Mouse (Mus musculus) intestine, embryonic 15.5 days (tissue): ENCODE results near the gene Gm20388. TPM values are rescaled to one million over a fixed set of nuclear protein-coding genes. Genes with fewer than 3 reads are reported as not detected.

Experiments
- ATAC-seq: fragments of 200-750 bp; cut with Nextera tagmentation; 2 replicates; pipeline ENCODE4 v1.8.0; 2017; ENCODE audit warnings: moderate TSS enrichment, moderate library complexity
- H3K27ac ChIP-seq: fragments of 300-500 bp; sonication (generic); 2 replicates; pipeline ENCODE4 v1.5.1; 2015; ENCODE audit warnings: mild to moderate bottlenecking, inconsistent platforms
- H3K27me3 ChIP-seq: fragments of 300-500 bp; sonication (generic); replicated peaks from 2 replicates; pipeline ENCODE4 v1.6.1; 2015; ENCODE audit warnings: inconsistent platforms
- H3K36me3 ChIP-seq: fragments of 300-500 bp; sonication (generic); 2 replicates; pipeline ENCODE4 v1.6.1; 2015; ENCODE audit warnings: inconsistent platforms
- H3K4me1 ChIP-seq: fragments of 300-500 bp; sonication (generic); replicated peaks from 2 replicates; pipeline ENCODE4 v1.6.1; 2015; ENCODE audit warnings: inconsistent platforms
- H3K4me2 ChIP-seq: fragments of 300-500 bp; sonication (generic); replicated peaks from 2 replicates; pipeline ENCODE4 v1.6.1; 2015; ENCODE audit warnings: mild to moderate bottlenecking, inconsistent platforms
- H3K4me3 ChIP-seq: fragments of 300-500 bp; sonication (generic); replicated peaks from 2 replicates; pipeline ENCODE4 v1.5.1; 2015; ENCODE audit warnings: inconsistent platforms
- H3K9ac ChIP-seq: fragments of 300-500 bp; sonication (generic); 2 replicates; pipeline ENCODE4 v1.6.1; 2015; ENCODE audit warnings: inconsistent platforms
- H3K9me3 ChIP-seq: fragments of 300-500 bp; sonication (generic); 2 replicates; pipeline ENCODE4 v1.6.1; 2016; ENCODE audit warnings: inconsistent platforms
- WGBS: fragments of 180-500 bp; shearing (Covaris S2); methylation state at CpG from one replicate; pipeline ENCODE4 v1.1.7; 2015; 5-methylcytosine and 5-hydroxymethylcytosine counted together
- polyA plus RNA-seq: library from polyadenylated mRNA; unstranded; fragments of >200 nt; fragmentation: Nextera tagmentation; extraction: Ambion mirVana; gene quantifications from 2 replicates; pipeline ENCODE4 v1.2.1, GENCODE M21; 2015

Gm20388 gene
- polyA plus RNA-seq, 1 experiment from 2014 or later = not detected

- 82% methylated on average over 4 of the region's 4 CpGs for WGBS
Measured at GRCm38 (mm10) chr8:124288215-124288864, 4377.7 kb downstream of the Gm20388 start.

GRCm38 (mm10) chr8:124289481-124290050 is 4378.9 kb downstream of the Gm20388 start:
- no peak overlapping the region for H3K4me2 ChIP-seq
- no peaks in the 10 kb centered on the region for H3K36me3 ChIP-seq
- no peak overlapping the region for H3K4me3 ChIP-seq
- H3K4me1 ChIP-seq = peaks cover 34% of the 10 kb centered on the region
- H3K9ac ChIP-seq = no peak overlapping the region
- WGBS = 74% methylated on average over 5 of the region's 5 CpGs
- no peak overlapping the region for H3K27ac ChIP-seq
- H3K9me3 ChIP-seq = no peaks in the 10 kb centered on the region
- no peaks in the 10 kb centered on the region for H3K27me3 ChIP-seq
- no peak for ATAC-seq

More at GRCm38 (mm10) chr8:124288215-124288864, 4377.7 kb downstream of the Gm20388 start:
- no peak overlapping the region for H3K4me3 ChIP-seq
- no peaks in the 10 kb centered on the region for H3K36me3 ChIP-seq
- no peak overlapping the region for H3K27ac ChIP-seq
- H3K9ac ChIP-seq = no peak overlapping the region
- H3K4me1 ChIP-seq = peaks cover 38% of the 10 kb centered on the region
- no peaks in the 10 kb centered on the region for H3K9me3 ChIP-seq
- H3K27me3 ChIP-seq = no peaks in the 10 kb centered on the region
- no peak overlapping the region for H3K4me2 ChIP-seq
- ATAC-seq = no peak

DNA sequence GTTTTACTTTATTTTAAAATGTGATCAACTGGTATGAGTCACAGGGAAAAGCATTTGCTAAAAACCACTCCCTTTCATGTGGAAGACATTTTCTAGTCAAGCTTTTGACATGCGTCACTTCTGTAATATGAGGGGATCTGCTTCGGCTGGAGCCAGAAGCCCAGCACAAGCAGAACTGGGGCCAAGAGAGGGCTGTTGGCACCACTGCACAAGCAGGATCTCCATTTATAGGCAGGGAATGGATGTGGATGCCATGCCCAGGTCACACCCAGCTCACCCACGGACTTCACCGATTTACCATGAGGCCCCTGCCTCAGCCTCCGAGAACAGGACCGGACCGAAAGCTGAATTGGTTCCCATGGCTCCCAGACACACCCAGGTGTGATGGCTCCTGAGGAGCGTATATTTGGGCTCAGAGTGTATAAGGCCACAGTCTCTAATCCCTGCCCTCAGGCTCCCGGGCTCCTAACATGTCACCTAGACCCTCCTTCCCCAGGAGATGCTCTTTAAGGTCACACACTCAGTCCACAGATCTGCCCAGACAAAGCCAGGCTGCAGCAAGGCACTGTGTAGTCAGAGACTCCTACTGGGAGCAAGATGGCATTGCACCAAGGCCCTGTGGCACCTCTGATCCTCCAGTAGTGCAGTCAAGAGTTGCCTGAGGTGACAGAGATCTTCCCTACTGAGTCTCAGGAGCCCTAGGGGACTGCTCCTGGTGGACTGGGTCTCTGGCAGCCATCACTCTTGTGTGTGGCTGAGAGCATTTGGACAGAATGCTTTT is 4380.5 kb downstream of the Gm20388 start:
- Histone ChIP-seq H3K27ac (no peak overlapping the region), H3K4me2 (no peak overlapping the region), H3K4me3 (no peak overlapping the region), H3K9ac (no peak overlapping the region), H3K27me3 (no peaks in the 10 kb centered on the region), H3K4me1 (peaks cover 23% of the 10 kb centered on the region), H3K36me3 (no peaks in the 10 kb centered on the region), H3K9me3 (no peaks in the 10 kb centered on the region)
- 86% methylated on average over 9 of the region's 9 CpGs for WGBS
- ATAC-seq = no peak

DNA sequence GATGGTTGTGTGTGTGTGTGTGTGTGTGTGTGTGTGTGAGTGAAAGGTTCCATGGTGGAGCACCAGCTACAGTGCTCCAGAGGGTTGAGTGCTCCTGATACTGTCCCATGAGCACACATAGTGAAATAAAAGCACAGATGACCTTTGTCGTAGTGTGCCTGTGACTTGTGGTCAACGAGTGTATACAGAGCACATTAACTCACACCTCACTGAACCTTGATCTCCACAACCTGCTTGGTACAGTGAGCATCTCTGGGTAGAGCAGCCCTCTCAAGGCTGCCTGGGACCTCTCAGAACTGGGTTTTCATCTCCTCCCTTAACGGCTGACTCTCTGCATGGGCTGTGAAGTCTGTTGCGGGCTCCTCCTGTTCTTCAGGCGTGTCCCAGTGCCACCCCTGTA is 4381.1 kb downstream of the Gm20388 start:
- ATAC-seq = no peak
- Histone ChIP-seq H3K27ac (no peak overlapping the region), H3K9ac (no peak overlapping the region), H3K4me1 (peaks cover 19% of the 10 kb centered on the region), H3K9me3 (no peaks in the 10 kb centered on the region), H3K27me3 (no peaks in the 10 kb centered on the region), H3K4me3 (no peak overlapping the region), H3K36me3 (no peaks in the 10 kb centered on the region), H3K4me2 (no peak overlapping the region)
- WGBS = 87% methylated on average over 5 of the region's 5 CpGs

DNA sequence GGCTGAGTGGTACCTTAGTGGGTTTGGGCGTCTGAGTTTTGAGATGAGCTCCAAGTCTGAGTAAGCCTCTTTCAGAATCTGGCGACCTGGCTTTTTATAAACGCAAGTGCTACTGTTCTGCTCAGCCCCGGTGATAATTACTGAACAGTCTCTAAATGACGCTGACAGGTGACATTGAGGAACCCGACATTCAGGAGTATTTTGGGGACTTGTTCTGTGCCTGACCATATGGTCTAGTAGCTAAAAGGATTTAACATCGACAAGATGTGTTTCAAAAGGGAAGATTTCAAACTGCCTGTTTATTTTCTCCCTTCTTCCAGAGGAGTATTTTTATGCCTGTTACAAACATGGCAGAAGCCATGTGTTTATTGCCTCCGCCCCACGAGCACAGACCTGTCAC is 4382.3 kb downstream of the Gm20388 start:
- H3K4me2 ChIP-seq = no peak overlapping the region
- H3K9me3 ChIP-seq = no peaks in the 10 kb centered on the region
- no peaks in the 10 kb centered on the region for H3K36me3 ChIP-seq
- 76% methylated on average over 9 of the region's 9 CpGs for WGBS
- H3K4me1 ChIP-seq = peaks cover 15% of the 10 kb centered on the region
- no peak overlapping the region for H3K27ac ChIP-seq
- no peak for ATAC-seq
- no peak overlapping the region for H3K9ac ChIP-seq
- H3K27me3 ChIP-seq = no peaks in the 10 kb centered on the region
- H3K4me3 ChIP-seq = no peak overlapping the region

DNA sequence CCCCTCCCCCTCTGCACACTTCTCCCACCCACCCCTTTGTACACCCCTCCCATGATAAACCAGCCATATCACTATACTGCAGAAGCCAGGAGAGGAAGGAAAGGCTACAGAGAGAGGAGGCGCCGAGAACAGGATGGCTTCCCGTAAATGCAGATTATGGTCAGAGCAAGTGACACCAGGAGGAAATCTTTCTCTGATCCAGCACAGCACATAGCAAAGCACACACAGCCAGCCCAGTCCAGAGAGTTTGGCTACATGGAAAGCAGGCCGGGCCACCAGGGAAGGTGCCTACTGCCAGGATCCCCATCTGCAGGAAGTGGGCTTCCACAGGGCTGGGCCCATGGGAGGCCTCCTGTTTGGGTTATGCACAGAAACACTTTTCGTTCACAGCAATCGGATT is 4383.8 kb downstream of the Gm20388 start:
- Histone ChIP-seq H3K27ac (no peak overlapping the region), H3K36me3 (no peaks in the 10 kb centered on the region), H3K4me2 (no peak overlapping the region), H3K9me3 (no peaks in the 10 kb centered on the region), H3K9ac (no peak overlapping the region), H3K4me1 (peaks cover 15% of the 10 kb centered on the region), H3K27me3 (no peaks in the 10 kb centered on the region), H3K4me3 (no peak overlapping the region)
- ATAC-seq = no peak
- 39% methylated on average over 6 of the region's 6 CpGs for WGBS

- Histone ChIP-seq H3K4me3 (no peak overlapping the region), H3K9ac (no peak overlapping the region), H3K9me3 (no peaks in the 10 kb centered on the region), H3K4me2 (no peak overlapping the region), H3K27me3 (no peaks in the 10 kb centered on the region), H3K27ac (no peak overlapping the region), H3K4me1 (peaks cover 15% of the 10 kb centered on the region), H3K36me3 (no peaks in the 10 kb centered on the region)
- ATAC-seq = no peak
- 61% methylated on average over 10 of the region's 10 CpGs for WGBS
Measured at GRCm38 (mm10) chr8:124294900-124295299, 4384.3 kb downstream of the Gm20388 start.

DNA sequence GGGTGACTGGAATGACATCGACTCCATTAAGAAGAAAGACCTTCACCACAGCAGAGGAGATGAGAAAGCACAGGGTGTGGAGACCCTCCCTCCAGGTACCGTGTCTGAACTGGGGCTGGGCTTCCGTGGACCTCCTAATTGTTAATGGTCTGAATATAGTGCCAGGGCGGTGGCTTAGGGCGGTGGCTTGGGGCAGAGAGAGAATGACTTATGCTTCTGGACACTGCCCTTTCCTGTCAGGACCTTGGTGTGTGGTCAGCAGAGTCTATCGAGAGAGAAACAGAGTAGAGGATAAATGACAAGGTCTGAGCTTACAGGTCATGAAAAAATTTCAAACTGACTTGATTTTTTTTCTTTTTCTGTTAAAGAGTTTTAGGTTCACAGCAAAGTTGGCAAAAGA is 4384.7 kb downstream of the Gm20388 start:
- no peak overlapping the region for H3K4me2 ChIP-seq
- H3K9me3 ChIP-seq = no peaks in the 10 kb centered on the region
- peaks cover 14% of the 10 kb centered on the region for H3K4me1 ChIP-seq
- ATAC-seq = no peak
- no peak overlapping the region for H3K4me3 ChIP-seq
- WGBS = 84% methylated on average over 6 of the region's 6 CpGs
- no peak overlapping the region for H3K27ac ChIP-seq
- no peak overlapping the region for H3K9ac ChIP-seq
- H3K36me3 ChIP-seq = no peaks in the 10 kb centered on the region
- H3K27me3 ChIP-seq = no peaks in the 10 kb centered on the region

DNA sequence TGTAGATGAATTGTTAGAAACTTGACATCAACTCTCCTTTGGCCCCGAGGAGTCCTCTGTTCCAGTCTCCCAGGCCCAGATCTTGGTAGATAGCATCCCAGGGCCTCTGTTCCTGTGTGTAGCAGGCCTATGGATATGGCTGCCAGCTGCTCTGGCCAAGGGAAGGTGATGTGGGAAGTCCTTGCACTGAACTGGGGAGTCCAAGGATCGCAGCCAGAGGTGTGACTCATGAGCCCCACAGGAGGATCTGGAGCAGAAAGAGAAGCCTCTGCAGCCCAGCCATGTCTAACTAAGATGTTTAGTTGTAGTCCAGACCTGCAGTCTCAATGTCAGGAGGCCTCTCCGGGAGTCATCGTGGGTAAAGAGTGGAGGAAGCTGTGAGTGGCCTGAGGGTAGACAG is 4390.9 kb downstream of the Gm20388 start:
- no peaks in the 10 kb centered on the region for H3K36me3 ChIP-seq
- no peak overlapping the region for H3K27ac ChIP-seq
- no peaks in the 10 kb centered on the region for H3K9me3 ChIP-seq
- H3K9ac ChIP-seq = no peak overlapping the region
- whole genome bisulfite sequencing = 82% methylated on average over 4 of the region's 4 CpGs
- no peaks in the 10 kb centered on the region for H3K27me3 ChIP-seq
- H3K4me1 ChIP-seq = peaks cover 5% of the 10 kb centered on the region; the same call in 1 of the 2 replicates
- H3K4me2 ChIP-seq = no peak overlapping the region
- no peak overlapping the region for H3K4me3 ChIP-seq
- no peak for ATAC-seq

GRCm38 (mm10) chr8:124301935-124302555 is 4391.4 kb downstream of the Gm20388 start:
- H3K27ac ChIP-seq = no peak overlapping the region
- H3K9me3 ChIP-seq = no peaks in the 10 kb centered on the region
- no peak for ATAC-seq
- H3K4me3 ChIP-seq = no peak overlapping the region
- 79% methylated on average over 7 of the region's 7 CpGs for WGBS
- no peaks in the 10 kb centered on the region for H3K27me3 ChIP-seq
- no peaks in the 10 kb centered on the region for H3K36me3 ChIP-seq
- no peak overlapping the region for H3K4me2 ChIP-seq
- H3K4me1 ChIP-seq = peaks cover 5% of the 10 kb centered on the region; the same call in 1 of the 2 replicates
- no peak overlapping the region for H3K9ac ChIP-seq

DNA sequence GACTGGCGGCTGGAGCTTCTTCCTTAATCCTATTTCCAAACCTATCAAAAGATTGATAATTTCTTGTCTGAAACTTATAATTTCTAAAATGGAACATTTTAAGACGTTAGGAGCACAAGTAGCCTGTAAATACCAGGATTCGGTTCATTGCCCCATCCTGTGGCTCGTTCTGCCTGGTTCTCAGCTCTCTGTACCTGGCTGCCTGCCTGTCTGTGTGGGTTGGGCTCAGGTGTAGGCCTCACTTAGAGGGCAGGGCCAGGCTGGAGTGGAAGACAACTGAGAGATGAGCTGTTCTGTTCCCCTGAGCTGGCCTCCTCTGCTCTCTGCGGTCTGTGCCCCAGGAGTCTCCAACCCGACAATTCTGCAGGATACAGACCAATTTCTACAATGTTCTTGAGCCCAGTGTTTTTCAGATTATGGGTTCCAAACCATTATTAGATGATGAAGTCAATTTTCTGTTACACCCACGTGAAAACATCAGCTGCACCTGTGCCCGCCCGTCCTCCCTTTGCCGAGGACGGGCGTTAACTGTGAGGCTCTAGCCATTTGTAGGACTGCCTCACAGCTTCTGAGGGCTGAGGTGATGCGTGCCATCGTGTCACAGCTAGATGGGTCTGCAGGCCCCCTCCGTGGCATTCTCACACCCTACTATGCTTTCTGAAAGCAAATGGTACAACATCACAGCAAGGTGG is 4392.7 kb downstream of the Gm20388 start:
- Histone ChIP-seq H3K4me3 (no peak overlapping the region), H3K9me3 (no peaks in the 10 kb centered on the region), H3K4me2 (no peak overlapping the region), H3K4me1 (peaks cover 5% of the 10 kb centered on the region; the same call in 1 of the 2 replicates), H3K27ac (no peak overlapping the region), H3K27me3 (no peaks in the 10 kb centered on the region), H3K9ac (no peak overlapping the region), H3K36me3 (no peaks in the 10 kb centered on the region)
- no peak for ATAC-seq
- 84% methylated on average over 15 of the region's 15 CpGs for WGBS

DNA sequence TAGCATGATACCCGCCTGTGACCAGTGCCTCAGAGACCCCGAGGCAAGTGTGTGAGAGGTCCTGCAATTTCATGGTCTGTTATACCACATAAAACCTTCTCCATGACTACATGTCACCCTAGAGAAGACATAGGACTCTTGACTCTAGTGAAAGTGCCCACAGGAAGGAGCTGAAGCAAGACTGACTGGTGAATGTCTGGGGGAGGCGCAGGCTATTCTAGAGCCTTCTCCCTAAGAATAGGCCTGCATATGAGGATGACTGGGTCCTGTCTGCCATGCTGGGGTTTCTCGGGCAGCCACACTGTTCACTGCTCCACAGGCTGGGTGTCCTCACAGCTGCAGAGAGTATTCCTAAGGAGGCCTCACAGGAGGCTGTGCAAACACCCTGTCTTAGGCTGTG is 4393.5 kb downstream of the Gm20388 start:
- Histone ChIP-seq H3K27ac (no peak overlapping the region), H3K4me2 (no peak overlapping the region), H3K9me3 (no peaks in the 10 kb centered on the region), H3K27me3 (no peaks in the 10 kb centered on the region), H3K9ac (no peak overlapping the region), H3K36me3 (no peaks in the 10 kb centered on the region), H3K4me1 (peaks cover 5% of the 10 kb centered on the region; the same call in 1 of the 2 replicates), H3K4me3 (no peak overlapping the region)
- ATAC-seq = no peak
- WGBS = 87% methylated on average over 4 of the region's 4 CpGs
